ENCODE assay signal across 8 mouse cellular contexts in the genomic region with DNA sequence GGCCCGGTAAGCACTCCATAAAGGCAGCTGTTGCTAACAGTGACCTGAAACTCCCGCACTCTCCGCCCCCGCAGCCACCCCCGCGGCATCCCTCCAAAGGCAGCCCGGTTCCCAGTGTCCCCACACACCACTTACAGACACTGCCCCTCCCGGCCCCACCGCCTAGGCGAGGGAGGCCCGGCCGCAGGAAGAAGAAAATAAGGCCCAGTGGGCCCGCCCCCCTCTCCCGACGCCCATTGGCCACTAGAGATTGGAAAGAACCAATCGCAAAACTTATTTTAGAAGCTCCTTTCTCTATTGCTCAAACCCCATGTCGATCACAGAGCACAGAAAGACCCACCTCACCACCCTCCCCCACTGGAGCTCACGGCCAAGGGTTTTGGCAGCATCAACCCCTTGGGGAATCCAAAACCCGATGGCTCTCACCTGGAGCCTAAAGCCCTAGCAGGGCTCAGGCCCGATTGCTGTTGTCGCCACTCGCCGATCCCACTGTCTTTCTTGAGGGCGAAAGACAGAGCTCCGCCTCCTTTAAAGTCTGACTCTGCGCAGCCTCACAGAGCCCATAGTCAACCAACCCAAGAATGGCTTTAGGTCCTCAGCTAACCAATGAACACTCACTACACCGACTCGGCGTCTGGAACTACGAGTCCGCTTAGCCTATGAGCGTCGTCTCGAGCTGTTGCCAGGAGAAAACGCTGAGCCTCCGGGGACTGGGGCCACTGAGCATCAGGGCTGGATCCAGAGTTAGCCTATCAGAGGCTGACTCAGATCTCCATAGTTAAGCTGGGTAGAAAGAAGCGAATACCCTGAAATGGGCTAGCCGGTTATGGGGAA. TPM values are rescaled to one million over a fixed set of nuclear protein-coding genes. Genes with fewer than 3 reads are reported as not detected.
A peak's percentile ranks its signal among the peaks of the same experiment; 100 is the strongest.
DNase-seq lines count a peak whose midpoint lies in the region; ATAC-seq and TF ChIP-seq lines count a peak whose summit lies in the region.

Gene Kdm4a, minus strand, starts transcription at position 577 of the 834 bp plus-strand sequence.

- peak; percentile 99 for ATAC-seq in forebrain, embryonic 11.5 days (replicated peaks; ENCODE audit: low FRiP score)
- ATAC-seq in heart, embryonic 16.5 days (replicated peaks; ENCODE audit: extremely low read depth, insufficient read depth, low FRiP score) = peak; percentile 99
- ATAC-seq in liver, embryonic 15.5 days (ENCODE audit: insufficient read depth) = peak; percentile 98
- ATAC-seq in neural tube, embryonic 12.5 days (ENCODE audit: low FRiP score, low read depth) = peak; percentile 100

- no peak for TF ChIP-seq EP300 in CH12.LX (IDR thresholded peaks at IDR 0.05; ENCODE audit: low read length)

- dilution Hi-C loops in CH12.LX (cut with MboI; ENCODE audit: extremely low pct_ligation_motif_present, extremely low pct_unique_long_range_greater_than_20kb, low sequenced_read_pairs) = no loop called here

- peak within 1 kb of the TSS; percentile 71 to 96 (median 83) for H3K4me3 ChIP-seq in CH12.LX (replicated peaks in 1 of 3; ENCODE audit: low read depth in 2 of 3, low read length in 2 of 3, poor library complexity in 1 of 3)
- peak within 1 kb of the TSS; percentile 58 for H3K4me3 ChIP-seq in forebrain, embryonic 11.5 days (ENCODE audit: low read depth, low read length)
- peak within 1 kb of the TSS; percentile 88 for H3K4me3 ChIP-seq in heart, embryonic 16.5 days (ENCODE audit: low read length)
- peak within 1 kb of the TSS; percentile 74 for H3K4me3 ChIP-seq in liver, embryonic 15.5 days (replicated peaks)
- H3K4me3 ChIP-seq in neural tube, embryonic 12.5 days = peak within 1 kb of the TSS; percentile 78

- no peak for TF ChIP-seq RAD21 in CH12.LX (IDR thresholded peaks at IDR 0.05; ENCODE audit: low read depth, low read length)

- peaks cover 19 to 30% of the 10 kb centered on the region in 2 experiments for H3K36me3 ChIP-seq in CH12.LX (replicated peaks in 1 of 2; ENCODE audit: control insufficient read depth in 1 of 2, insufficient read depth in 1 of 2, low read length in 1 of 2)
- peaks cover 9% of the 10 kb centered on the region for H3K36me3 ChIP-seq in forebrain, embryonic 11.5 days (ENCODE audit: control insufficient read depth, insufficient read depth, low read length)
- peaks cover 26% of the 10 kb centered on the region for H3K36me3 ChIP-seq in heart, embryonic 16.5 days (ENCODE audit: control insufficient read depth, insufficient read depth)
- peaks cover 28% of the 10 kb centered on the region for H3K36me3 ChIP-seq in liver, embryonic 15.5 days (replicated peaks)
- peaks cover 27% of the 10 kb centered on the region for H3K36me3 ChIP-seq in neural tube, embryonic 12.5 days

- peak within 1 kb of the TSS; percentile 73 for H3K9ac ChIP-seq in CH12.LX (ENCODE audit: insufficient read depth, low read depth)
- H3K9ac ChIP-seq in forebrain, embryonic 11.5 days (ENCODE audit: low read length) = peak within 1 kb of the TSS; percentile 71
- peak within 1 kb of the TSS; percentile 93 for H3K9ac ChIP-seq in heart, embryonic 16.5 days (ENCODE audit: low read length)
- H3K9ac ChIP-seq in liver, embryonic 15.5 days = peak within 1 kb of the TSS; percentile 80
- peak within 1 kb of the TSS; percentile 73 for H3K9ac ChIP-seq in neural tube, embryonic 12.5 days

- in situ Hi-C loops in CH12.LX (cut with MboI; ENCODE audit: low pct_ligation_motif_present, low pct_unique_long_range_greater_than_20kb, low sequenced_read_pairs) = loop anchor here (5.0 kb wide), 1 partner anchor 82 kb away; no protein-coding TSS in a partner anchor

- H3K27ac ChIP-seq in CH12.LX (ENCODE audit: insufficient read depth, low read depth) = peak within 1 kb of the TSS; percentile 90
- H3K27ac ChIP-seq in forebrain, embryonic 11.5 days (ENCODE audit: low read depth, low read length) = peak within 1 kb of the TSS; percentile 96
- peak within 1 kb of the TSS; percentile 100 for H3K27ac ChIP-seq in heart, embryonic 16.5 days (ENCODE audit: low read length)
- peak within 1 kb of the TSS; percentile 94 for H3K27ac ChIP-seq in liver, embryonic 15.5 days (replicated peaks)
- H3K27ac ChIP-seq in neural tube, embryonic 12.5 days = peak within 1 kb of the TSS; percentile 89

- H3K79me2 ChIP-seq in CH12.LX (replicated peaks; ENCODE audit: control insufficient read depth, extremely low read depth, insufficient read depth, poor library complexity, severe bottlenecking) = peaks cover 10% of the 10 kb centered on the region

- H3K4me1 ChIP-seq in CH12.LX (ENCODE audit: control insufficient read depth in 1 of 2, insufficient read depth in 2 of 2) = peaks cover 2 to 14% of the 10 kb centered on the region in 2 experiments; a peak in 3 of 4 replicates
- H3K4me1 ChIP-seq in forebrain, embryonic 11.5 days (replicated peaks; ENCODE audit: control insufficient read depth, insufficient read depth, low read length) = no peaks in the 10 kb centered on the region; the same call in 1 of the 2 replicates
- peaks cover 12% of the 10 kb centered on the region for H3K4me1 ChIP-seq in heart, embryonic 16.5 days (ENCODE audit: control insufficient read depth, insufficient read depth, low read length)
- H3K4me1 ChIP-seq in liver, embryonic 15.5 days (replicated peaks) = peaks cover 16% of the 10 kb centered on the region
- H3K4me1 ChIP-seq in neural tube, embryonic 12.5 days = peaks cover 11% of the 10 kb centered on the region

- H3K27me3 ChIP-seq in CH12.LX (replicated peaks) = no peaks in the 10 kb centered on the region
- H3K27me3 ChIP-seq in forebrain, embryonic 11.5 days (ENCODE audit: control insufficient read depth, insufficient read depth, low read length) = no peaks in the 10 kb centered on the region
- no peaks in the 10 kb centered on the region for H3K27me3 ChIP-seq in heart, embryonic 16.5 days (ENCODE audit: control insufficient read depth, insufficient read depth, low read length)
- no peaks in the 10 kb centered on the region for H3K27me3 ChIP-seq in liver, embryonic 15.5 days
- H3K27me3 ChIP-seq in neural tube, embryonic 12.5 days (replicated peaks) = no peaks in the 10 kb centered on the region

- no peak for TF ChIP-seq CTCF in CH12.LX (conservative IDR thresholded peaks at IDR 0.05 in 1 of 2, IDR thresholded peaks at IDR 0.05 in 1 of 2; ENCODE audit: low read depth in 2 of 2, low read length in 2 of 2)

- TF ChIP-seq POLR2A in CH12.LX (IDR thresholded peaks at IDR 0.05; ENCODE audit: low read depth, low read length) = peak; percentile 80

- no peaks in the 10 kb centered on the region for H3K9me3 ChIP-seq in CH12.LX (replicated peaks; ENCODE audit: low read length)
- H3K9me3 ChIP-seq in forebrain, embryonic 11.5 days (ENCODE audit: control insufficient read depth, low read length) = no peaks in the 10 kb centered on the region
- H3K9me3 ChIP-seq in heart, embryonic 16.5 days (replicated peaks; ENCODE audit: control insufficient read depth, low read length) = no peaks in the 10 kb centered on the region
- no peaks in the 10 kb centered on the region for H3K9me3 ChIP-seq in liver, embryonic 15.5 days (replicated peaks)
- H3K9me3 ChIP-seq in neural tube, embryonic 12.5 days = no peaks in the 10 kb centered on the region

- under 1% methylated on average over 37 of the region's 38 CpGs for WGBS in forebrain, embryonic 11.5 days
- WGBS in heart, embryonic 16.5 days = under 1% methylated on average over 38 of the region's 38 CpGs
- WGBS in liver, embryonic 15.5 days (ENCODE audit: insufficient replicate concordance) = under 1% methylated on average over 38 of the region's 38 CpGs
- WGBS in neural tube, embryonic 12.5 days = under 1% methylated on average over 38 of the region's 38 CpGs

- peak within 1 kb of the TSS; percentile 86 for H3K4me2 ChIP-seq in CH12.LX (ENCODE audit: insufficient read depth, low read depth, poor library complexity, severe bottlenecking)
- H3K4me2 ChIP-seq in forebrain, embryonic 11.5 days (ENCODE audit: low read depth, low read length, severe bottlenecking) = peak within 1 kb of the TSS; percentile 49
- H3K4me2 ChIP-seq in heart, embryonic 16.5 days (ENCODE audit: low read depth, low read length) = peak within 1 kb of the TSS; percentile 96
- H3K4me2 ChIP-seq in liver, embryonic 15.5 days = peak within 1 kb of the TSS; percentile 90
- peak within 1 kb of the TSS; percentile 74 for H3K4me2 ChIP-seq in neural tube, embryonic 12.5 days (replicated peaks)

- DNase-seq in CH12.LX (ENCODE audit: extremely low read depth) = peak; percentile 99
- DNase-seq in c-Kit-positive CD71-positive TER-119-negative erythroid progenitor cells, embryonic 14.5 days (ENCODE audit: low read depth) = peak; percentile 95
- DNase-seq in forebrain, embryonic 11.5 days (ENCODE audit: low spot score) = peak; percentile 94
- DNase-seq in kidney, postnatal 36 days = peak; percentile 95 to 98
- DNase-seq in telencephalon, adult 2 months (ENCODE audit: low read depth, low spot score) = peak; percentile 99

TF ChIP-seq in CH12.LX, 34 proteins besides CTCF, POLR2A, EP300 and RAD21 (continues in another document):
- TF ChIP-seq ZMIZ1 (IDR thresholded peaks at IDR 0.05; ENCODE audit: low read depth, low read length) = peak; percentile 90
- 0 out of 2 replicates have a peak, but pooled peaks have one; percentile 68 for TF ChIP-seq TBP (conservative IDR thresholded peaks at IDR 0.05; ENCODE audit: low read depth, low read length)
- peak; percentile 75 for TF ChIP-seq TCF12 (IDR thresholded peaks at IDR 0.05; ENCODE audit: low read depth, low read length)
- no peak for TF ChIP-seq USF1 (IDR thresholded peaks at IDR 0.05; ENCODE audit: low read depth, low read length)
- no peak for TF ChIP-seq CHD1 (IDR thresholded peaks at IDR 0.05; ENCODE audit: low read depth, low read length)
- TF ChIP-seq RCOR1 (conservative IDR thresholded peaks at IDR 0.05; ENCODE audit: low read depth, low read length) = no peak
- TF ChIP-seq BHLHE40 (IDR thresholded peaks at IDR 0.05; ENCODE audit: low read depth, low read length) = no peak
- 0 out of 2 replicates have a peak, but pooled peaks have one; percentile 21 for TF ChIP-seq MEF2A (IDR thresholded peaks at IDR 0.05; ENCODE audit: borderline replicate concordance, low read depth, low read length)
- TF ChIP-seq ETS1 (conservative IDR thresholded peaks at IDR 0.05; ENCODE audit: low read depth, low read length) = no peak
- TF ChIP-seq E2F4 (IDR thresholded peaks at IDR 0.05; ENCODE audit: insufficient replicate concordance, low read depth, low read length) = no peak
- no peak for TF ChIP-seq JUND (conservative IDR thresholded peaks at IDR 0.05; ENCODE audit: low read depth, low read length)
- peak; percentile 11; the same call in 1 of the 2 replicates for TF ChIP-seq MAX (IDR thresholded peaks at IDR 0.05; ENCODE audit: low read length)

RNA-seq across cellular contexts. Expression of gene Kdm4a, which starts in this region (rescaled TPM):
- total RNA-seq in CH12.LX (2012; rRNA removed) = 38.4 and 58.8 TPM in 2 replicates
- total RNA-seq in CH12.LX (2014; rRNA removed) = 36.9 TPM in 2 replicates
- 43.2 and 43.6 TPM in 2 replicates for polyA plus RNA-seq in CH12.LX (2012; ENCODE audit: insufficient read length, low read depth)
- polyA plus RNA-seq in forebrain, embryonic 11.5 days (2014; fragmentation: Nextera tagmentation; extraction: Ambion mirVana) = 62.3 and 67.9 TPM in 2 replicates
- 19.0 and 19.4 TPM in 2 replicates for polyA plus RNA-seq in heart, embryonic 16.5 days (2015; fragmentation: Nextera tagmentation; extraction: Ambion mirVana)
- polyA plus RNA-seq in liver, embryonic 15.5 days (2015; fragmentation: Nextera tagmentation; extraction: Ambion mirVana) = 9.0 and 10.1 TPM in 2 replicates
- polyA plus RNA-seq in neural tube, embryonic 12.5 days (2016; fragmentation: Nextera tagmentation; extraction: Ambion mirVana) = 55.1 and 62.3 TPM in 2 replicates

Comparison
In these comparisons a context has a peak if more than half of its experiments do, and no peak if none do; other contexts are left out.
1. Peak in every context shown above with its lines: DNase-seq, ATAC-seq, H3K4me3 ChIP-seq and H3K27ac ChIP-seq.